Mouse (Mus musculus) hindbrain, embryonic 10.5 days (tissue): ENCODE results near the gene Ctnna2. TPM values are rescaled to one million over a fixed set of nuclear protein-coding genes. Genes with fewer than 3 reads are reported as not detected.

Source experiments
- DNase-seq: peaks from one replicate; pipeline ENCODE4 v3.0.0-alpha.2; 2017; ENCODE audit warnings: low spot score
- H3K27ac ChIP-seq: fragments of 300-500 bp; sonication (generic); 2 replicates; pipeline ENCODE4 v1.5.1; 2016; ENCODE audit warnings: mild to moderate bottlenecking, moderate library complexity
- H3K27me3 ChIP-seq: fragments of 300-500 bp; sonication (generic); 2 replicates; pipeline ENCODE4 v1.6.1; 2016; ENCODE audit warnings: mild to moderate bottlenecking; ENCODE audit not compliant: poor library complexity, insufficient read depth, severe bottlenecking
- H3K36me3 ChIP-seq: fragments of 300-500 bp; sonication (generic); 2 replicates; pipeline ENCODE4 v1.6.1; 2016; ENCODE audit warnings: mild to moderate bottlenecking, moderate library complexity
- H3K4me1 ChIP-seq: fragments of 300-500 bp; sonication (generic); replicated peaks from 2 replicates; pipeline ENCODE4 v1.6.1; 2016; ENCODE audit warnings: mild to moderate bottlenecking
- H3K4me3 ChIP-seq: fragments of 300-500 bp; sonication (generic); 2 replicates; pipeline ENCODE4 v1.5.1; 2016; ENCODE audit warnings: mild to moderate bottlenecking, moderate library complexity
- H3K9me3 ChIP-seq: fragments of 300-500 bp; sonication (generic); 2 replicates; pipeline ENCODE4 v1.6.1; 2016; ENCODE audit warnings: mild to moderate bottlenecking, moderate library complexity
- WGBS: fragments of 180-500 bp; shearing (Covaris S2); methylation state at CpG from one replicate; pipeline ENCODE4 v1.1.7; 2016; 5-methylcytosine and 5-hydroxymethylcytosine counted together
- polyA plus RNA-seq: library from polyadenylated mRNA; unstranded; fragments of >200 nt; fragmentation: Nextera tagmentation; extraction: Ambion mirVana; gene quantifications from 2 replicates; pipeline ENCODE4 v1.2.1, GENCODE M21; 2016

The Ctnna2 gene
- polyA plus RNA-seq, 1 experiment from 2014 or later = 42.5 TPM

DNA sequence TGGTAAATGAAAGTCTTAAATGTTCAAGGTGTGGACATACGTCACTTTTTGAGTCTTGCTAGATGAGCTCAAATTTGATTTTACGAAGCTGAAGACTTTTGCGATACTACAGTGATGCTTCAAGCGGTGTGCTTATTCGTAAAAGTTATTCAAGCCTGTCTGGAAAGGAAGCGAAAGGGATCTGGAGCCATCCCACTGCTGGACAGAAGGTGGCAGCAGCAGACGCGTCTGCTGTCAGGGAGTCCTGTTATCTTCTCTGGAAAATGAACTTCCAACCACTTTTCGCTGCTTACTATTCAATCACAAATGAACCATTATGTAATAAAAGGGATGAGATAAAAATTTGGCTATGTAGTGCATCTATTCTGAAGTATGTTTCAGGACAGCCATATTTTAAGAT, 345.5 kb downstream of the Ctnna2 start:
- Histone ChIP-seq H3K4me1 (no peaks in the 10 kb centered on the region), H3K27ac (no peak overlapping the region), H3K4me3 (no peak overlapping the region), H3K36me3 (no peaks in the 10 kb centered on the region), H3K9me3 (no peaks in the 10 kb centered on the region), H3K27me3 (no peaks in the 10 kb centered on the region)
- WGBS = 38% methylated on average over 9 of the region's 9 CpGs
- DNase-seq = peak; percentile 42

GRCm38 (mm10) chr6:77628573-77629192, 350.8 kb downstream of the Ctnna2 start:
- 57% methylated on average over 7 of the region's 7 CpGs for WGBS
- H3K27me3 ChIP-seq = no peaks in the 10 kb centered on the region
- DNase-seq = no peak
- no peaks in the 10 kb centered on the region for H3K9me3 ChIP-seq
- H3K27ac ChIP-seq = no peak overlapping the region
- H3K4me1 ChIP-seq = no peaks in the 10 kb centered on the region
- H3K4me3 ChIP-seq = no peak overlapping the region
- no peaks in the 10 kb centered on the region for H3K36me3 ChIP-seq

DNA sequence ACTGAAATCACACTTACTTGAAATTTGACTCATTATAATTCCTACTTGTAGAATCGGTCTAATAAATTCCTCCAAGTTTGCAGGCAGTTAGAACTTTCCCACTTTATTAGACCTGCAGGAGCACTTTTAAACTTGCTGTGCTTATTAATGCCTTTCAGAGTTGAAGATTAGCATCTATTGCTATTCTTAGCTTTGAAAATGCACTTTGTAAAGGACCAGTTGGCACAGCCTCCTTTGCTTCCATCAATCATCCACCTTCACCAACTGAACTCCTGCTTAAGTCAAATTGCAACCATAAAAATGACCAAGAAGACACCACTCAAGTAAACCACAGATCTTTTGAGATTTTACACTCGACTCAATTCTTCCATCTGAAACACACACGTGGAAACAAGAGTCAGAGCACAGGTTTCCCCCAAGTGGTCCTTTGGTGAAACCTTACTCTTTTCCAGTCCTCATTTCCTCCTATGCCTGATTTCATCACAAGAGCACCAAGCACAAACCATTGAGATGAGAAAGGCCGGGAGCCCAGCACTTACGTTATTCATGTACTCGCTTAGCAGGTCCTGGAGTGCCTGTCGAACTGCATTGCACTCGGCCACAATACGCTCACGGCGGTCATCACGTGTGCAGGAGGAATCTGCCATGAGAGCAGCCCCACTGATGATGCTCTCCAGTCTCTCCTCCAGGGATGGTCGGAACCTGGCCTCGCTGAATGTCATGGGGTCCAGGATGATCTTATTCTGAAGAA, 374.7 kb downstream of the Ctnna2 start:
- DNase-seq = no peak
- whole genome bisulfite sequencing = 94% methylated on average over 14 of the region's 14 CpGs
- H3K4me3 ChIP-seq = no peak overlapping the region
- no peaks in the 10 kb centered on the region for H3K4me1 ChIP-seq
- no peaks in the 10 kb centered on the region for H3K36me3 ChIP-seq
- no peaks in the 10 kb centered on the region for H3K9me3 ChIP-seq
- H3K27ac ChIP-seq = no peak overlapping the region
- H3K27me3 ChIP-seq = no peaks in the 10 kb centered on the region

DNA sequence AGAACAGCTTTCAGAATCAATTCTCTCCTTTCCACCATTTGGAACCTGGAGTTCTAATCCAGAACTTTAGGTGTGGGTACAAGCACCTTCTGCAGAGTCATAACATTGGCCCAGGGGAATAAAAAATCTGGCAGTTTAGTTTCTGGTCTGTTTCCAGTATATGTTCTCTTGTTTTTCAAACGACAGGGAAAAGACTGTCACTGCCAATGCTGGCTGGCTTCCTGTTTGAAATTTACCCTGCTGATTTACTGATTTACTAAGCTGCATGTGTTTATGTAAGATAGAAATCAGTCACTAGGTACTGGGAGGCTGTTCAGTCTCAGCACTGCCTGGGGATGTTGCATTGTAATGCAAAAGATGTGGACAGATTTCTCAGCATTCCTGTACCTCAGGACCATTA, 375.6 kb downstream of the Ctnna2 start:
- DNase-seq = no peak
- Histone ChIP-seq H3K27ac (no peak overlapping the region), H3K4me3 (no peak overlapping the region), H3K4me1 (no peaks in the 10 kb centered on the region), H3K9me3 (no peaks in the 10 kb centered on the region), H3K27me3 (no peaks in the 10 kb centered on the region), H3K36me3 (no peaks in the 10 kb centered on the region)
- WGBS = 60% methylated on average over 1 of the region's 1 CpGs

GRCm38 (mm10) chr6:77599244-77599643, 380.3 kb downstream of the Ctnna2 start:
- H3K4me1 ChIP-seq = no peaks in the 10 kb centered on the region
- no peaks in the 10 kb centered on the region for H3K27me3 ChIP-seq
- H3K27ac ChIP-seq = no peak overlapping the region
- no peak overlapping the region for H3K4me3 ChIP-seq
- no peaks in the 10 kb centered on the region for H3K36me3 ChIP-seq
- no peak for DNase-seq
- 76% methylated on average over 2 of the region's 2 CpGs for WGBS
- no peaks in the 10 kb centered on the region for H3K9me3 ChIP-seq

DNA sequence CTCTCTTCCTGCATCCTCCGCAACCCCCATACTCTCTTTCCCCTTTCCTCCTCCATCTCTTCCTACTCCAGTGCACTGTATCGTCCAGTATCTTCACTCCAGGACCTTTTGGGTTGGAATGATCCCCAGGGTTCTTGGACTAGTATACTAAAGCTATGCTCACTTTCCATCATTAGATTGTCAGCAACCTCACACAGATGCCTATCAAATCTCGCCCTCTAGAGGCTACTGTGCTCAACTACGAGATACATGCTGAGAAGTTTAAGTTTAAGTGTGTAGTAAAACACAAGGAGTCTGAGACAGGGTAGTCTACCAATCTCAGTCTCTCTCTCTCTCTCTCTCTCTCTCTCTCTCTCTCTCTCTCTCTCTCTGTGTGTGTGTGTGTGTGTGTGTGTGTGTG, 396.9 kb downstream of the Ctnna2 start:
- no peaks in the 10 kb centered on the region for H3K9me3 ChIP-seq
- no peaks in the 10 kb centered on the region for H3K36me3 ChIP-seq
- H3K4me1 ChIP-seq = no peaks in the 10 kb centered on the region
- no peak for DNase-seq
- H3K27me3 ChIP-seq = no peaks in the 10 kb centered on the region
- H3K4me3 ChIP-seq = no peak overlapping the region
- WGBS = 44% methylated on average over 4 of the region's 4 CpGs
- H3K27ac ChIP-seq = no peak overlapping the region

DNA sequence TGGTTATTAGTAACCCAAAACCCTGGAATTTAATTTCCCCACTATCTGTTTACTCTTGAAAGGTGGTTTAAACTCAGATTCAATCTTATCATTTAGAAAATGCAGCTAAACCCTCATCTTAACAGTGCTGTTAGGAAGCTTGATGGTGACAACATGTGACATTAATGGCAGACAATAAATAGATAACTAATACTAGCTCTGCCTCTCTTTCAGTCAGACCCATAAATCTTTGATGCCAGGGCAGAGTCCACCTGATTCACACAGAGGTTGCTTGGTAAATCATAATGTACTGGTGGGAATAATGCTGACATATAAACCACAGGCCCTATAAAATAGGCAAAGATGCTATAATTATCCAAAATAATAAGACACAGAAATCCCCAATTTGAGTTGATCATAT, 398.6 kb downstream of the Ctnna2 start:
- no peaks in the 10 kb centered on the region for H3K9me3 ChIP-seq
- DNase-seq = no peak
- H3K27ac ChIP-seq = no peak overlapping the region
- H3K36me3 ChIP-seq = no peaks in the 10 kb centered on the region
- no peaks in the 10 kb centered on the region for H3K4me1 ChIP-seq
- H3K27me3 ChIP-seq = no peaks in the 10 kb centered on the region
- H3K4me3 ChIP-seq = no peak overlapping the region

- no peak for DNase-seq
- Histone ChIP-seq H3K36me3 (no peaks in the 10 kb centered on the region), H3K9me3 (no peaks in the 10 kb centered on the region), H3K27ac (no peak overlapping the region), H3K4me3 (no peak overlapping the region), H3K27me3 (no peaks in the 10 kb centered on the region), H3K4me1 (no peaks in the 10 kb centered on the region)
- whole genome bisulfite sequencing = 68% methylated on average over 1 of the region's 1 CpGs
These were observed 400.9 kb downstream of the Ctnna2 start for GRCm38 (mm10) chr6:77578612-77579011.

DNA sequence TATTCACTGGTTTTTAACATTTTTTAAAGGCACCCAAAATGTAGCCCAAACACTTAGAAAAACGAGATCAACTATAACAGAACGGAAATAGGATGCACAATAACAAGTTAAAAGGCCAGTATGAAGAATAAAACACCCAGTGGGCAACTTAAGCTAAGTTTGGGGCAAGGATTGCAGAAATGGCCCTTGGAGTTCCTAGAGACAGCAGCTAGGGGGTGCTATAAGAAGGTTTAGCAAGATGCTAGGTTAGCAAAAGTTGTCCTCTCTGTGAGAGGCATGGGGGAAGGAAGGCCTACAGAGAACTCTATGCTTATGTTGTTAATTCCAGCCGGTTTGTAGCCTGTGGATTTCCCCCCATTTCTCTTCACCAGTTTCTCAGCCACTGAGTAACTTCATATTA, 401.9 kb downstream of the Ctnna2 start:
- no peaks in the 10 kb centered on the region for H3K36me3 ChIP-seq
- DNase-seq = no peak
- 47% methylated on average over 3 of the region's 3 CpGs for WGBS
- H3K4me1 ChIP-seq = no peaks in the 10 kb centered on the region
- no peak overlapping the region for H3K27ac ChIP-seq
- no peaks in the 10 kb centered on the region for H3K9me3 ChIP-seq
- H3K4me3 ChIP-seq = no peak overlapping the region
- H3K27me3 ChIP-seq = no peaks in the 10 kb centered on the region

- no peak for DNase-seq
- no peaks in the 10 kb centered on the region for H3K9me3 ChIP-seq
- 54% methylated on average over 3 of the region's 3 CpGs for WGBS
- no peaks in the 10 kb centered on the region for H3K4me1 ChIP-seq
- no peaks in the 10 kb centered on the region for H3K36me3 ChIP-seq
- no peak overlapping the region for H3K27ac ChIP-seq
- H3K4me3 ChIP-seq = no peak overlapping the region
- H3K27me3 ChIP-seq = no peaks in the 10 kb centered on the region
These were observed 406.9 kb downstream of the Ctnna2 start for GRCm38 (mm10) chr6:77572614-77573013.

DNA sequence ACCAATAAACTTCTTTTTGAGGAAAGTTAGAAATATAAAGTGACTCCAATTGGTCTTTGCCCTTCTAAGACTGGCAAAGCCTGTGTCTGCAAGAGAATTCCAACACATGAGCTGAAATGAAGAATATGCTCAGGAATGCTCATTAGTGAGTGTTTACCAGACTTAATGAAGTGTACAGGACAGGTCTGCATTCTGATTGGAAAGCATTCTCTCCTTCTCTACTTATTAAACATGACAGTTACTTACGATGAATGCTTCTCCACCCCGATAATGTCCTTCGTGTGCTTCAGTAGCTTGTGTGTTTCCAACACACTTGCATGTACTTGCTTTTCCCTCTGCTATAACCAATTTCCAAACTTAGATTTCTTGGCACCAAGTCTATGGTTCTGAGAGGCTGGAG, 409.6 kb downstream of the Ctnna2 start:
- H3K9me3 ChIP-seq = no peaks in the 10 kb centered on the region
- no peaks in the 10 kb centered on the region for H3K27me3 ChIP-seq
- H3K4me1 ChIP-seq = no peaks in the 10 kb centered on the region
- WGBS = 85% methylated on average over 3 of the region's 3 CpGs
- DNase-seq = no peak
- H3K4me3 ChIP-seq = no peak overlapping the region
- no peaks in the 10 kb centered on the region for H3K36me3 ChIP-seq
- no peak overlapping the region for H3K27ac ChIP-seq

- Histone ChIP-seq H3K4me3 (no peak overlapping the region), H3K36me3 (no peaks in the 10 kb centered on the region)
- 89% methylated on average over 1 of the region's 1 CpGs for WGBS
These were observed 423.3 kb downstream of the Ctnna2 start for GRCm38 (mm10) chr6:77556181-77556580.

DNA sequence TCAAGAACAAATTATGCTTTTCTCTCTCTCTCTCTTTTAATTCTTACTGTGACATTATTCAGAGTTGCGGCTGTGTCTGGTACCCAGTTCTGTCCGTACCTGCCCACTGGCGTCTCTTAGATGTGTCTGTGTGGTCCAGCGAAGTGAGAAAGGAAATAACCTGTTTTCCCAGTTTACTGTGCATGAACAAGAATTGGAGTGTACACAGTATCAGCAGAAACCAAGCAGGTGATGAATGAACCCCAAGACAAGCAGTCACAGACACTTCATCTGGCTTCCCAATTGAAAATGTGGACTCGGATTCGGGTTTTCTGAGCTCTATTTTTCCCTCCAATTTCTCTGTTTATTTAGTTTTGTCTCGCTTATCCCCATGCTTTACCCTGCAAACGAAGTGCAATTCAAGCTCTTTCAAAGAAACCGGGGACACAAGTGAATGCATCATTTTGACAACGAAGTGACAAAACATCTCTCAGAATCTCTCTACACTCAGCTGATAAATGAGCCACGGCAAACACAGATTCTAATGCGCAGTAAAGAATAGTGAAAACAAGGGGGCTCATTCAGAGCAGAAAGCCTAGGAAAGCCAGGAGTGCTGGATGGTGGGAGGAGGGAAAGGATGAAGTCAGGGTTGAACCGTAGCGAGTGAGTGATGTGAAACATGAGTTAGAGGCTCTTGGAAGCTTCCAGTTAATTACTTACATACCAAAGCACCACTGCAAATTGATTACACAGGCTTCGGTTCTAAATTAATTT, 442.3 kb downstream of the Ctnna2 start:
- H3K4me1 ChIP-seq = 0 out of 2 replicates have a peak, but pooled peaks cover 8% of the 10 kb centered on the region
- H3K9me3 ChIP-seq = no peaks in the 10 kb centered on the region
- DNase-seq = no peak
- H3K4me3 ChIP-seq = no peak overlapping the region
- 52% methylated on average over 15 of the region's 15 CpGs for WGBS
- no peaks in the 10 kb centered on the region for H3K36me3 ChIP-seq
- H3K27me3 ChIP-seq = no peaks in the 10 kb centered on the region
- no peak overlapping the region for H3K27ac ChIP-seq

More at GRCm38 (mm10) chr6:77556181-77556580, 423.3 kb downstream of the Ctnna2 start:
- Histone ChIP-seq H3K27me3 (no peaks in the 10 kb centered on the region), H3K9me3 (no peaks in the 10 kb centered on the region), H3K4me1 (no peaks in the 10 kb centered on the region), H3K27ac (no peak overlapping the region)
- DNase-seq = no peak
